Mouse (Mus musculus) spleen, adult 10 weeks (tissue): ENCODE results near the gene Birc6. TPM values are rescaled to one million over a fixed set of nuclear protein-coding genes. Genes with fewer than 3 reads are reported as not detected.

Experiments used
- polyA plus RNA-seq: library from polyadenylated mRNA; stranded (reverse); fragments of 350-450 nt; fragmentation: Illumina TruSeq; extraction: RNeasy Lipid Tissue Mini Kit (QIAGEN cat#74804); gene quantifications from one replicate; pipeline ENCODE4 v1.2.3, GENCODE M21; 2015; ENCODE audit warnings: low replicate concordance; ENCODE audit not compliant: insufficient read depth

Gene Birc6
- 171 TPM for polyA plus RNA-seq

DNA sequence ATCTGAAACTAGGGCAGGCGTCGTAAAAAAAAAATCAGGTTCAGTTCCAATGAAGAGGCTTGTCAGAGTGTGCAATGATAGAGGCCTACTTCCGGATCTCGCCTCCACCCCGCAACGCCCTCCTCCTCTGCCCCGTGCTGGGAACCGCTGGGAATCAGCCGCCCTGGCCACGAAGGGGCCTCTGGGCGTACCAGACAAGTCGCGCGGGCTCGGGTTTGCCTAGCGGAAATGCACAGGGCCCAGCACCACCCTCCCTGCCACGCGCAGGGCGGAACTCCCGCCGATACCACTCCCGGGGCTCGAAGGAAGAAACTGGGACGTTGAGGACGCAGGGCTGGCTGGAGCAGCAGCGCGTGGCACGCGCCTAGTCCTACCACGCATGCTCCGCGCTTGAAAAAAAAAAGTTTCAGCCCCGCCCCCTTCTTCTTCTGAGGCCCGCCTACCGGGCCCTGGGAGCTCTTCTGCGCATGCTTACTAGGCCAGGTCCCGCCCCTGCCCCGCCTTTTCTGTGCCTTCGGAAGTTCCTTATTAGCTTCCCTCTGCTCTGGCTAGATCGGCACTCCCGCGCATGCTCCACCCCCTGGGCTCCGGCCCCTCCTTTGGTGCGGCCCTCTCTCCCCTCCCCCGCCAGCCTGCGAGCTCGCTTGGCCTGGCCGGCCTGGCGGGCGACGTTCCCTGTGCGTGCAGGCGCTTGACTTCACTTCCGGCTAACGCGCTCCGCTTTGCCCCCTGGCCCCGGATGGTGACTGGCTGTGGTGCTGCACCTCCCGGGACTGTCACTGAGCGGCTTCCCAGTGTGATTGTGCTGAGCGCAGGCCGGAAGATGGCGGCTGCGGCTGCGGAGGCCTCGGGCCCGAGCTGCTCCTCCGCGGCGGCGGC is at the start of gene Birc6:
Birc6 (plus strand) TSS at position 567 of the 879 bp plus-strand sequence.

DNA sequence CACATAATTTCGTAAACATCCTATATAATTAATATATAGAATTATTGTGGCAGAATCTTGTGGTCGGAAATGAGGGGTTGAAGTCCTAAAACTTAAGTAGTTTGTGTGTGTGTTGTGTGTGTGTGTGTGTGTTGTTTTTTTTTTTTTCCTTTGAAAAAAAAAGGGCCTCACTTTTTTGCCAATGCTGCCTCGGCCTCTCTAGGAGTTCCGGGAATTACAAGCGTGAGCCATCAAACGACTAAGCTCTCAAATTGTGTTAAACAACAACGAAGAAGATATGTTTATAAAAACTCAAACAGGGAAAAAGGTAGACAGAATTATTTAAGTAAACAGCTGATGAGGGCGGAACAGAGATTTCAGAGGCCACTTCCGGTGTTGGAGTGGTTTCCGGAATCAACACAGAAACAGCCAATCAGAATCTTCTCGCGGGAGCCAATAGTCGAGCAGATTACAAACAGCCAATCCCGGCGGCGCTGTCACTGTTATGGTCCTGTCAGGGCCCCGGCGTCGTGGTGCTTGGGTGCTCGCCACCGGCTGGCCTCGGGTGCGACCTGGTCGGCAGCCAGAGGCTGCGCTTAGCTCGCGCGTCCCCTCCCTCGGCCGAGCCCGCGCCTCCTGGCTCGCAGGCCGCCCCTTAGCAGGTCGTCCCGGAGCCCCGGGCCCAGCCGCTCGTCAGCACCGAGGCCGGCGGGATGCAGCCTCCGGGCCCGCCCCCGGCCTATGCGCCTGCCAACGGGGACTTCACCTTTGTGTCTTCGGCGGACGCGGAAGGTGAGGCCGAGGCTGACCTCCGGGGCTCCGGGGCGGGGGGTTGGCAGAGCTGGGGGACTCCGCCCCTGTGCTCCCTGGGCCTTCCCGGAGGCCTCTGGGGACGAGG is 38.8 kb upstream of the Birc6 start, which contains the start of gene Yipf4:
Yipf4 (plus strand) TSS at position 470 of the 877 bp plus-strand sequence.

DNA sequence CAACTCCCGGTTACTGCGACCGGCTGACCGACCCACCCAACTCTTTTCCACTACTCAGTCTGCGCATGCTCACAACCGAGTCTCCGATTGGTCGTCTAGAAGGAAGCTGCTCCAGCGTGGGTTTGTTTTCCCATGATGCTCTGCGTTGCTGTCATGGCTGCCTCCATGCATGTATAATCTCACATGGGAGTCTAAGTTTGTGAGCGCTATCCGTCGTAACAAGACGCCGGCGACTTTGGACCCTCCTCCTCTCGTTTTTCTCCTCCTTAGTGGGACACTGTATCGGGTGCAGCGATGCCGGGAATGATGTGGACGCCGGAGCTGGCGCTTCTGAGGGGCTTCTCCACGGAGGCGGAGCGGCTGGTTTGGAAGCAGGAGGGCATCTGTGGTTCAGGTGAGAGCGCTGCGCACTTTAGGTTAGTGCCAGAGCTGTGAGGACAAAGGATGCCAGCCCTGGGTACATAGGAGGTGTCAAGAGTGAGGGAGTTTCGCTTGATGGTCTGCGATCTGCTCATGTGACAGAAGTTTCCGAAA is 189.6 kb downstream of the Birc6 start, which contains the start of gene Ttc27:
Ttc27 (plus strand) TSS at position 115 of the 534 bp plus-strand sequence.

Other genes starting within 250 kb of the Birc6 start
- gene Memo1, start 232.8 kb upstream of the Birc6 start, polyA plus RNA-seq: 59.4 TPM
- gene Dpy30, start 204.4 kb upstream of the Birc6 start, polyA plus RNA-seq: 85.8 TPM
- gene Spast, start 189.3 kb upstream of the Birc6 start, polyA plus RNA-seq: 34.9 TPM
- 24.7 TPM for gene Slc30a6, start 132.7 kb upstream of the Birc6 start, polyA plus RNA-seq
- gene Nlrc4, start 69.2 kb upstream of the Birc6 start, polyA plus RNA-seq: 21.2 TPM
- gene Yipf4, start 38.8 kb upstream of the Birc6 start, polyA plus RNA-seq: 97.8 TPM
- 23.2 TPM for gene Ttc27, start 189.4 kb downstream of the Birc6 start, polyA plus RNA-seq